Mouse (Mus musculus) spleen, embryonic (tissue): ENCODE measurements around the gene Fat1.

Experiments used
- CTCF ChIA-PET: fragments of 350-600 bp; sonication (Branson Sonifier 250); formaldehyde crosslinking; loops from one replicate; lab custom pipeline; 2022; lab: Charles Lee

The Fat1 gene

DNA sequence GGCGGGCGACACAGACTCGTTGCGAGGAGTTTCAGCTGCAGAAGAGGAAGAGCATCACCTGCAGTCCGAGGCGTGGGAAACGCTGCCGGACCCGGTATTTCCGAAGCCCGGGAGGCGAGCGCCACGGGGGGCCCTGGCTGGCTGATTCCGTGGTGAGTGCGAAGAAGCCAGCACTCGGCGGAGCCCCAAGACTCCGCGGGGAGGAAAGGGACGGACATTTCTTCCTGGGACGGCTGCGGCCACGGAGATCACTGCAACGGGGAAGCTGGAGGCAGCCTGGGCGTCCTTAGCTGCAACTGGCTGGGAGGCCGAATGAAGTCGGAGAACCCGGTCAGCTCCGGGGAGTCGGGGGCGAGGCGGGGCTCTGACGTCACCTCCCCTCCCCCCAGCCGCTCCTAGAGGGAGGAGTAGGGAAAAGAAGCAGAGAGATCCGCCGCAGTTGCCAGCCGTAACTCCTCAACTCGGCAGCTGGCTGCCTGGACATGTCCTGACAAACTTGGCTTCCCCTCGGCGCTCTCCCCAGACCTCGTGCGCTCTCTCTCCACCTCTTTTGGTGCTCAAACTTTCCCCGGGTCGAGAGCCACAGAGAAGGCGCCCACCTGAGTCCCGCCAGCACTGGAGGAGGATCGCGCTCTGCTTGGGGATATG lies at the start of gene Fat1:
Gene Fat1 (plus strand): TSS at position 598 of the 648 bp plus-strand sequence.
- CTCF ChIA-PET, result no interaction called here

DNA sequence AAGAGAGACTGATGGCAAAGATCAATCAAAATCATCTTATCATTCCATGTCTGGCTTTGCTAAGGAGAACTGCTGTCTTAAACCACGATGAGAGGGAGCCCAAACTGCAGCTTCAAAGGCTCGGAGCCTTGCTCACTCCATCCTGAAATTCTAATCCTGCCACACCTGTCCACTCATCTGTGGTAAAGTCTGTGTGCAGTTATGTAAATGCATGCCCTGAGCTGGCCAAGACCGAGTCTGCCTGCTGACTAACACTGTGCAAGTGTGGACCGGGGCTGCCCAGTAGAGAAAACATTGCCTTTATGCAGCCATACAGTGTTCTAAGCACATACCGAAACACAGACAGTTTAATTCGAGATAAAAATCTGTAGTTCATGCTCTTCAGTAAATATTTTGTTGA lies 40.6 kb upstream of the Fat1 start:
- CTCF ChIA-PET, result no interaction called here

DNA sequence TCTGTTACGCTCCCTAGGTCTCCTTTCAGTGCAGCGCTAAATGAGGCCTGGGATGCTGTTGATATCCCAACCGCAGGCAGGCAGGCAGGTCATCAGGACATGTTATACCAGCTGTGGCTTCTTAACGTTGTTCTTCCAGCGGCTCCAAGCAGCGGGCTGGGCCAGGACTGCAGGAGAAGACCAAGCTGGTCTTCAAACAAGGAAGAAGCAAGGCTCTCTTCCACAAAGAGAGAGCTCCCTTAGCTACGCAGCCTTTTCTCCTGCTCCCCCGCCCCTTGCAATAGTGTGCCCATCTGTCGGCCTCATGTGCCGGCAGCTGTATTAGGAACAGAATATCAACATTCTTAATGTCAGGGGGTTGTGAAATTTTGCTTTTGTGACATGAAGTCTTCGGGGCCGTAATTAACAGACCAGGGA lies 35.7 kb upstream of the Fat1 start:
- CTCF ChIA-PET, result no interaction called here

GRCm38 (mm10) chr8:44911126-44911903 lies 23.9 kb upstream of the Fat1 start:
- CTCF ChIA-PET, result no interaction called here

GRCm38 (mm10) chr8:44919487-44920082 lies 15.7 kb upstream of the Fat1 start:
- CTCF ChIA-PET, result no interaction called here

DNA sequence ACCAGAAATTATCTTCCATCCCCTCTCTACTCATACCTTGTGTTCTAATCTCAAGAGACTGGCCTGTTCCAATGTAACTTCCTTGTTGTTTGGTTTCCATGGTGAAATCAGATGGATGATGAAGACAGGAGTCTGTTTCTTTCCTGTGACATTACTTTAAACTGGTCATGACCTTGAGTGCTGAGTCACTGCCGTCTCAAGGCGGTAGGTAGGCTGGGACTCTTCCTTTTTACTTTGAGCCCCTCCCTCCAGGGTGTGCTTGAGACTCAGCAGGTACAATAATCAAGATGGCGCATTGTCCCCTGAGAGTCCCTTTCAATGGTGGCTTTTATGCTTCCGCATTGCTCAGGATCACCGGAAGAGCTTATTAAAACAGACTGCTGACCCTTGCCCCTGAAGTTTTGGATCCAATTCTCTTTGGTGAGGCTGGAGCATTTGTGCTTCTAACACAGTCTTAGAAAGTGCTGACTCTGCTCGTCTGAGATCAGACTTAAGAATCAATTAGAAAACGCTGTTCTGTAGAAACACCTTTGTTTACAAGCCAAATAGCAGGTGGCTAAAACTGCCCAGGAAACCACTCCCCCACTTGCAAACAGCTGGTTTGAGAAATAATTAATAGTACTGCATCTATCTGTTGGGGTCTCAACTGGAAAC lies 14.7 kb upstream of the Fat1 start:
- CTCF ChIA-PET, result no interaction called here

DNA sequence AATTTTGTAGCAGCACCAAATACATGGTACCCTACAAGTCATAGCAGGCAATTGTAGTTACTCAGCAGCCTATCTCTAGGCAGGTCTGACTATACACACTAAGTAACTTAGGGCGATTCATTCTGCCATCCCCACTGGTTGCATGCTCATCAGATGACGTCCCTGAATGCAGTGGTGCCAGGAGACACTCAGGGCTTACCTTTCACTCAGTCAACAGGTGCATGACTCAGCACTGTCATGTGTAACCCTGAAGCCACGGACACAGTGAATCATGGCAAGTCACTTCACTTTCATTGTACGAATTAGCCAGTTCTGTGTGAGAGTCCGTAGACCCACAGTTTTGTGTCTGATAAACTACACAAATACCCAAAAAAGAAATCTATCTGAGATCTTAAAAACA lies 10.3 kb upstream of the Fat1 start:
- CTCF ChIA-PET, result no interaction called here

DNA sequence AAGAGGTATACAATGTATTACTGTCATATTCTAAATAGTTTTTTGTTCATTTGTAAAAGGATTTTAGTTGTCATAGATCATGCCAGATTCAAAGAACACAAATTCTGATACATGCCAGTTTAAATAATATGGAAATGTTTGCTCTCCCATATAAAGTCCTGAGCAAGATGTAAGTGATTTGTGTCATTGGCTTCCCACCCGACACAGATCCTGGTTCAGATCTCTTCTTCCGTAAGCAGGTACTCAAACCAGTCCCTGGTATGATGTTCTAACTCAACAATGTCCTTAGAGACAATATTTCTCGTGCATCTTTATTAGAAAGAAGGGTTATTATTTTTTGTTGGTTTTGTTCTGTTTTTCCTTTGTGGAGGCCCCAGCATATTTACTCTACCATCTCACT lies 5.2 kb upstream of the Fat1 start:
- CTCF ChIA-PET, result no interaction called here

- CTCF ChIA-PET, result no interaction called here
These were observed 2.5 kb upstream of the Fat1 start for GRCm38 (mm10) chr8:44932546-44933342.

DNA sequence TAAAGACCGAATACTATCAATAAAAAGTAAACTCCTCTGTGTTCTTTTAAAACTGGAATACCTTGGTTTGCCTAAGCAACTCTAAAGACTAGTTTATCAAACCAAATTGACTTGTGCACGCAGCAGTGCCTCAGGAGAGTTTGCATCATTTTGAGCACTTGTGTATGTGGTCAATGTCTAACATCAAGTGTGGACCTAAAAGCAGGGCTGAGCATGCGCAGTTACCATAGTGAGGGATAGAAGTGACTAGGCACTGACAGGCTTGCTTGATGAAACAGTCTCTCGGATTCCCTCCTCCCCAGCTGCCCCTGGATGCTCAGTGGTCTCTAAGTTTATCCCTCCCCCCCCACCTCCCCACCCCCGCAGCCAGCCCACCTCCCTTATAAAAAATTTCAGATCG lies 1.8 kb upstream of the Fat1 start:
- CTCF ChIA-PET, result no interaction called here

GRCm38 (mm10) chr8:44934416-44934815 lies 831 bp upstream of the Fat1 start:
- CTCF ChIA-PET, result no interaction called here

DNA sequence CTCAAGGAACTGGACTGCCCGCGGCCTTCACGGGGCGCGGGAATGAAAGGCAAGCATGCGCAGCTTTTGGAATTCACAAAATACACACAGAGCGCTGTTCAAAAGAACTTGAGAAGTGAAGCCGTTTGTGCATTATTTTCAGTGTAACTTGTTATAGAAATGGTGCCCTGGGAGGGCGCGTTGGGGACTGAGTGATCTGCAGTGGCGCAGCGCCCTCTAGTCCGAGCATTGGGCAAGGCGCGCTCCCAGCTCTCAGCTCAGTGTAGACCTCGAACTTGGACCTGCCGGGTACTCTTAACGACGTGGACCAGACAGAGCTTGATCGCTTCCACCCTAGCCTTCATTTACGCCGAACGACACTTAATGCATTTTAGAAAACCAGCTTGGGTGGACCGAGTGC lies 494 bp downstream of the Fat1 start:
- CTCF ChIA-PET, result no interaction called here

GRCm38 (mm10) chr8:44936481-44936961 lies 1.3 kb downstream of the Fat1 start:
- CTCF ChIA-PET, result no interaction called here

- CTCF ChIA-PET, result no interaction called here
These were observed 2.0 kb downstream of the Fat1 start for GRCm38 (mm10) chr8:44937141-44937825.

DNA sequence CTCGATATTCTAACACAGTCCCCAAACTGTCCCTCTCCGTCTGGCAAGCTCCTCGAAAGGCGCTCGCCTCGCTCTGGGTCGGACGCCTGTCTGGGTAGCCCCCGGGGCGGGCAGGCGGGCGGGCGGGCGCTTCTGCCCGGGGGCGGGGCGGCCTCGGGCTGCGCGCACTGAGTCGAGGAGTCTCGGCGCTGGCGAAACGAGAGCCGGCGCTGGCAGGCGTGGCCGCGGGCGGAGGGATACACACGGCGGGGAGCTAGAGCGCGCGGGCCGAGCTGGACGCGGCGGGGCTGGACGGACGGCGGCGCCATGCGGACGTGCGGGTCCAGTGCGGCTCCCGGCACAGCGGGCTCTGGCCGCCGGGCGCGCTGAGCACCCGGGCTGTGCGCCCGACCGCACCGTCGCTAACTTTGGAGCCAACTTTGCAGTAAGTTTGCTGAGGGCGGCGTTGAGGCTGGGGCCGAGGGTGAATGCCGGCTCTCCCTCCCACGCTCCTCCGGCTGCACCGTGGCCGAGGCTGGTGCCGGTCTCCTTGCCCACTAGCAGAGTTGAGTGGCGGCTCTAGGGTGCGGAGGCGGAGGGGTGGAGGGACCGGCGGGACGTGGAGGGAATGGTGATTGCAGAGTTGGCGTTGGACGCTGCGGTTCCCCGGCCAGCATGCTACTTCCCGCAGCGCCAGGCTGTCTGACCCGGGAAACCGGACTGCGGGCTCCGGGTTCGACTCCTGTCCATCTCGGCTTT lies 2.8 kb downstream of the Fat1 start:
- CTCF ChIA-PET, result no interaction called here

DNA sequence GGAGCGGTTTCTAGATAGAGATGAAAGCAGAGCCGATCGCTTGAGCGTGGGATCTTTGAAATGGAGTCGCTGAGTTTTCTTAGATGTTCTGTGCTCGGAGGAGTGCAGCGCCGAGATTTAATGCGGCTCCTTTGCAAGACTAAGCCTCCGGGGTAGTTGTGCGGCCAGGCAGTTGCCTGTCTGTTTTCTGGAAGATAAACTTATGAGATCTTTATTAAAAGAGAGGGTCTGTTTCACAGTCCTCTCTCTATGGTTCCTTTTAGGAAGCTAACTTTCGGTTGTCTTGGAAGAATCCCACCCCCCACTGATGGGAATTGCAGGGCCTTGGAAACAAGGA lies 3.4 kb downstream of the Fat1 start:
- CTCF ChIA-PET, result no interaction called here

- CTCF ChIA-PET, result no interaction called here
These were observed 10.3 kb downstream of the Fat1 start for GRCm38 (mm10) chr8:44945577-44945976.

GRCm38 (mm10) chr8:44948597-44948996 lies 13.3 kb downstream of the Fat1 start:
- CTCF ChIA-PET, result no interaction called here

DNA sequence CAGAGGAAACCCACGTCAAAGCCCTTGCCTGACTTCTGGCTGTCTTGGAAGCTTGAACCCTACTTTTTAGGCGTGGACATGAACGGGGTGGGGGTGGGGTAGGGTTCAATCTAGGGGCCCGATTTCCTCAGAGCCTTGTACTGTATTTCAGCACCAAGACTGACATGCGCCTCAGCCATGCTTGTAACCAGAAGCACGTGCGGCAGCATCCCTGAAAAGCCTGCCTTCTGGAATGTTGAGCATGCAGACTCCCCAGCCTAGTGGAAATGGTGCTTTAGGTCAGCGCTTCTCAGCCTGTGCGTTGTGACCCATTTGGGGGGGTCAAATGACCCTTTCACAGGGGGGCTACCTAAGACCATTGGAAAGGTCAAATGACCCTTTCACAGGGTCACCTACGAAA lies 25.2 kb downstream of the Fat1 start:
- CTCF ChIA-PET, result no interaction called here

- CTCF ChIA-PET, result no interaction called here
These were observed 25.7 kb downstream of the Fat1 start for GRCm38 (mm10) chr8:44960906-44961305.
